Mouse (Mus musculus) erythroblast, embryonic 14.5 days (primary cell): Measurements from ENCODE around the gene Inhbc.

Source experiments
- GATA1 ChIP-seq: IDR thresholded peaks from 2 replicates; pipeline ENCODE4 v1.6.1; 2012; ENCODE audit warnings: low read length, inconsistent platforms, mixed read lengths
- TAL1 ChIP-seq: IDR thresholded peaks from 3 replicates; pipeline ENCODE4 v1.6.1; 2012; ENCODE audit warnings: low read length, inconsistent platforms, mixed read lengths

DNA sequence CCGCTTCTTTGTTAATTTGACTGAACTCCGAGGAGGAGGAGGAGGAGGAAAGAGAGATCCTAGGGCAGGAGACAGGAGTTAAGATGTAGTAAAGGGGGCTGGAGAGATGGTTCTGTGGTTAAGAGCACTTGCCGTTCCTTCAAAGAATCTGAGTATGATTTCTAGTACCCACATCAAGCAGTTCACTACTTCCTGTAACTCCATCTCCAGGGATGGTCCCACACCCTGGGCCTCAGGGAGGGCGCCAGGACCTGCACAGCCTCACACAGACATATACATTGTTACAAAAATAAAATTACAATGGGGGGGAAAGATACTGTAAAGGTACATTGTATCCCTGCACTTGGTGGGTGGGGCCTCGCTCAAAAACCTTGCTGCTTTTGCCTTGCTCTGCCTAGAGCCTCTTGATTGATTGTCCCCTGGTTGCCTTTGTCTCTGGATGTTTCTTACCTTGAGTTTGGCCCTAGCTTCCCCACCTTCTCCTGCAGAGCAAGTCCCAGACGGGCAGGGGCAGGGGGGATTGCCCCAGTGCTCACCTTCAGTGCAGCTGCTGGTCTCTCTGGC is 32.6 kb downstream of the Inhbc start:
- TF ChIP-seq GATA1 (no peak), TAL1 (no peak)
